Mouse (Mus musculus): Measurements from ENCODE around the gene Pigk. TPM values are rescaled to one million over a fixed set of nuclear protein-coding genes. Genes with fewer than 3 reads are reported as not detected.

The Pigk gene
- 36.3 and 39.2 TPM in 2 replicates for total RNA-seq (2014; fragmentation: Nextera tagmentation)
- total RNA-seq (2017) = 27.7 and 34.2 TPM in 2 replicates
- polyA plus RNA-seq (2012) = 3.9 and 4.1 TPM in 2 replicates

DNA sequence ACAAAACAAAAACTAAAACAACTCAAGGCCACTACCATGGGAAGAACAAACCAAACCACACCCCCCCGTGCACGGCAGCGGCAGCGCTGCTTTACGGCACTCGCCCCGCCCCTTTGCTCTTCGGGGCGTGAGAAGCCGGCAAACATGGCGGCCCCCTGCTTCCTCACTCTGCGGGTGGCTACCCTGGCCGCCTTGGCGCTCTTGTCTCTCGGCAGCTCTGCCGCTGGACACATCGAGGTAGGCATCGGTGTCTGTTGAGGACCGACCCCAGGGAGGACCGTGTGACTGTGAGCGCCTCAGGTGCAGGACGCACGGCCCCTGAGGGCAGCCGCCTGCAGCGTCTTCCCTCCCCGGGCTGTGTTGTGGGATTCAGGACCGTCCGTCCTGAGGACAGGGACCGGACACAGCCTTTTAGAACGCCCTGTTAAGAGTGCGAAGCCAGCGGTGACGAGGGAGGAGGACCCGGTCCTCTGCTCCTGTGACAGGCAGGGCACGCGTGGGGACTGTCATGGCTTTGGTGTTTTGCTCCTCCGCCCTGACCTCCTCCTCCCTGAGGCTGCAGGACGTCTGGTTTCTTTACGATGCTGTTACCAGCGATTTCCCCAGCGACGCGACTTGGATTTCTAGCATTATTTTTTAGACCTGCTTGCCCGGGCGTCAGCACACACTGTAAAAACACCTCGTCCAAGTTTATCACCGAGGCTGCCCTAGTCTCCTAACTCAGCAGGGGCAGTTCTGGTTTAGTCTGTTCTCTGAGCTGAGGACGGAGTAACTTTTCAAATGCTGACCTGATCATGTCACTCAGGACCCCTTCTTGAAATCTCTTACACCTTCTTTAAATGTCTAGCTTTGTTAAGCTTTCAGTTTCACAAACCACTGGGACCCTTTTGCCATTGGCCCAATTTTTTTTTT is at the start of gene Pigk:
Pigk (plus strand) TSS at position 110 of the 912 bp plus-strand sequence.
- peak; percentile 68 for DNase-seq (ENCODE audit: low spot score)
- peak within 1 kb of the TSS; percentile 98 for H3K4me3 ChIP-seq (ENCODE audit: low read depth, low read length)
- no peaks in the 10 kb centered on the region for H3K9me3 ChIP-seq (replicated peaks)
- ATAC-seq (ENCODE audit: extremely low read depth, insufficient number of reproducible peaks, low FRiP score, poor library complexity, severe bottlenecking) = peak; percentile 64
- H3K4me1 ChIP-seq (ENCODE audit: insufficient read depth, low read depth, low read length) = peaks cover 14% of the 10 kb centered on the region
- H3K27me3 ChIP-seq (ENCODE audit: insufficient read depth, low read length) = 0 out of 2 replicates have a peak, but pooled peaks cover 2% of the 10 kb centered on the region
- TF ChIP-seq GATA2 (IDR thresholded peaks at IDR 0.05; ENCODE audit: borderline replicate concordance, low read depth, low read length) (no peak), CTCF (IDR thresholded peaks at IDR 0.05; ENCODE audit: low read depth, low read length) (no peak), TAL1 (conservative IDR thresholded peaks at IDR 0.05; ENCODE audit: low read depth, low read length) (no peak), GATA1 (IDR thresholded peaks at IDR 0.05; ENCODE audit: borderline replicate concordance, low read length) (no peak), POLR2AphosphoS5 (IDR thresholded peaks at IDR 0.05; ENCODE audit: insufficient replicate concordance, low read depth, low read length) (no peak)
- peaks cover 16% of the 10 kb centered on the region for H3K36me3 ChIP-seq (replicated peaks)

DNA sequence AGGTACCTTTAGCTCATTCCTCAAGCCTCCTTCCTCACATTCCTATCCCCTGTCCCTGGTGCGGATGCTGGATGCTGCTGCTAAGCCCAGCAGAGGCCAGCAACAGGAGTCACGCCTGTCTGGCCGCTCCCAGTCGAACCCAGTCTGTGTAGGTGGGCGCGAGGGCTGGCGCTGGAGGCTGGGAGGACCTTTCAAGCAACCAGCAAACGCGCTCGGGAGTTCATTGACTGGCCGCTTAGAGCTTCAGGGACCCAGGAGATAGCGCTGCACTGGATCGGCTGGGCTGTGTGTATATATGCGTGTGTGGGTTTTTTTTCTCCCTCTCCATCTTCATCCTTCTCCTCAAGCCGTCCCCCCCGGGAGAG is 46.9 kb upstream of the Pigk start:
- ATAC-seq (ENCODE audit: extremely low read depth, insufficient number of reproducible peaks, low FRiP score, poor library complexity, severe bottlenecking) (no peak), DNase-seq (ENCODE audit: low spot score) (no peak)
- Histone ChIP-seq H3K36me3 (replicated peaks) (no peaks in the 10 kb centered on the region), H3K9me3 (replicated peaks) (no peaks in the 10 kb centered on the region), H3K4me3 (ENCODE audit: low read depth, low read length) (no peak overlapping the region), H3K4me1 (ENCODE audit: insufficient read depth, low read depth, low read length) (no peaks in the 10 kb centered on the region), H3K27me3 (ENCODE audit: insufficient read depth, low read length) (peaks cover 14% of the 10 kb centered on the region; the same call in 1 of the 2 replicates)
- TF ChIP-seq CTCF (IDR thresholded peaks at IDR 0.05; ENCODE audit: low read depth, low read length) (no peak), POLR2AphosphoS5 (IDR thresholded peaks at IDR 0.05; ENCODE audit: insufficient replicate concordance, low read depth, low read length) (no peak), TAL1 (conservative IDR thresholded peaks at IDR 0.05; ENCODE audit: low read depth, low read length) (no peak), GATA1 (IDR thresholded peaks at IDR 0.05; ENCODE audit: borderline replicate concordance, low read length) (no peak), GATA2 (IDR thresholded peaks at IDR 0.05; ENCODE audit: borderline replicate concordance, low read depth, low read length) (no peak)

DNA sequence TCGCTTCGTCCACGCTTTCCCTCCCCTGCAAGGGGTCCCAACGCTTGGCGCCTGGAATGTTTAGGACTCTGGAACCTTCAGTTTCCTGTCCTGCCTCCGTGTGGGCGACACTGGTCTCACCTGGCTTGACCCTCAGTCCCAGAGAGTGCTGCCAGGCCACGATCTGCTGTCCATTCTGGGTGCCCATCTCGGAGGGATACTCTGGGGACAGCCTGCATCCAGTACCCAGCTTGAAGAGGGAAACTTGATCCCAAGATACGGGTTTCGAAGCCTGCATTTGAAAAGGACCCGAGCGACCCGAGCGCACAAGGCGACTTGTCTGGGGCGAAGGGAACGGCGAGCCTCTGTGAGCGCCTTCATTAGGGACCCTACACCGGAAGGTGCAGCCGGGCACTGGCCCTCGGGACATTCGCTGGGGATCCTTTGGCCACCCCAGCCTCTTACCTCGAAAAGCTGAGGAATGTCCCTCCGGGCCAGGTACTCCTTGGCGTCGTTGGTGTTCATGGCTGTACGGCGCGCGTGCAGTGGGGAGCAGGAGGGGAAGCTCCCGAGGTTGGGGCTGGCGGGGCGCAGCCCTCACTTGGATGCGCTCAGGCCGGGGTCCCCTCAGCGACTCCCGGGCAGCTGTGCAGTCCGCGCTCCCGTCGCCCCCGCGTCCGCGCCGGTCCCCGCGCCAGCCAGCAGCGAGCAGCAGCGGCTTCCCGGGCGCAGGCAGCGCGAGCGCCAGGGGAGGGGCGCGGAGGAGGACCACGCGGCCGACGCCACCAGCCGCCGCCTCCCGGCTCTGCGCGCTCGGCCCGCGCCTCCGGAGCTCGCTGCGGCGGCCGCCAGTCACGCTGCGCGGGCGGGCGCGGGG is 46.3 kb upstream of the Pigk start:
- Histone ChIP-seq H3K9me3 (replicated peaks) (no peaks in the 10 kb centered on the region), H3K36me3 (replicated peaks) (no peaks in the 10 kb centered on the region), H3K4me1 (ENCODE audit: insufficient read depth, low read depth, low read length) (no peaks in the 10 kb centered on the region), H3K4me3 (ENCODE audit: low read depth, low read length) (no peak overlapping the region), H3K27me3 (ENCODE audit: insufficient read depth, low read length) (peaks cover 14% of the 10 kb centered on the region; the same call in 1 of the 2 replicates)
- no peak for TF ChIP-seq POLR2AphosphoS5 (IDR thresholded peaks at IDR 0.05; ENCODE audit: insufficient replicate concordance, low read depth, low read length)
- no peak for TF ChIP-seq TAL1 (conservative IDR thresholded peaks at IDR 0.05; ENCODE audit: low read depth, low read length)
- ATAC-seq (ENCODE audit: extremely low read depth, insufficient number of reproducible peaks, low FRiP score, poor library complexity, severe bottlenecking) (no peak), DNase-seq (ENCODE audit: low spot score) (no peak)

DNA sequence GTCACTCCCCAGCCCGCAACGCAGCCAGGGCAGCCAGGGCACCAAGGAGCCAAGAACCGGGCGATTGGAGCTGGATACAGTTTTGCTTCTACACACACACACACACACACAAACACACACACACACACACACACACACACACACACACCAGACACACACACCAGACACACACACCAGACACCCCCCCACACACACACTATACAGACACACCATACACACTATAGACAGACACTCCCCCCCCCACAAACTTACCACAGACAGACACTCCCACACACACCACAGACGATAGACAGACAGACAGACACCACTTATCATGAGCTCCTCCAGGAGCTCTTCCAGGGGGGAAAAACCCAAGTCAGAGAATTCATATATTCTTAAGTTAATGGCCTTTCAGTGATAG is 45.7 kb upstream of the Pigk start, which contains the start of gene Ak5:
Ak5 (minus strand) TSS at position 122 of the 400 bp plus-strand sequence.
- TF ChIP-seq POLR2AphosphoS5 (IDR thresholded peaks at IDR 0.05; ENCODE audit: insufficient replicate concordance, low read depth, low read length) = no peak
- TF ChIP-seq CTCF (IDR thresholded peaks at IDR 0.05; ENCODE audit: low read depth, low read length) = no peak
- TF ChIP-seq GATA1 (IDR thresholded peaks at IDR 0.05; ENCODE audit: borderline replicate concordance, low read length) = no peak
- no peak for TF ChIP-seq GATA2 (IDR thresholded peaks at IDR 0.05; ENCODE audit: borderline replicate concordance, low read depth, low read length)
- no peak for TF ChIP-seq TAL1 (conservative IDR thresholded peaks at IDR 0.05; ENCODE audit: low read depth, low read length)
- no peaks in the 10 kb centered on the region for H3K36me3 ChIP-seq (replicated peaks)
- no peaks in the 10 kb centered on the region for H3K9me3 ChIP-seq (replicated peaks)
- no peaks in the 10 kb centered on the region for H3K4me1 ChIP-seq (ENCODE audit: insufficient read depth, low read depth, low read length)
- H3K4me3 ChIP-seq (ENCODE audit: low read depth, low read length) = no peak within 1 kb of the TSS
- H3K27me3 ChIP-seq (ENCODE audit: insufficient read depth, low read length) = peaks cover 14% of the 10 kb centered on the region; the same call in 1 of the 2 replicates
- ATAC-seq (ENCODE audit: extremely low read depth, insufficient number of reproducible peaks, low FRiP score, poor library complexity, severe bottlenecking) (no peak), DNase-seq (ENCODE audit: low spot score) (no peak)

DNA sequence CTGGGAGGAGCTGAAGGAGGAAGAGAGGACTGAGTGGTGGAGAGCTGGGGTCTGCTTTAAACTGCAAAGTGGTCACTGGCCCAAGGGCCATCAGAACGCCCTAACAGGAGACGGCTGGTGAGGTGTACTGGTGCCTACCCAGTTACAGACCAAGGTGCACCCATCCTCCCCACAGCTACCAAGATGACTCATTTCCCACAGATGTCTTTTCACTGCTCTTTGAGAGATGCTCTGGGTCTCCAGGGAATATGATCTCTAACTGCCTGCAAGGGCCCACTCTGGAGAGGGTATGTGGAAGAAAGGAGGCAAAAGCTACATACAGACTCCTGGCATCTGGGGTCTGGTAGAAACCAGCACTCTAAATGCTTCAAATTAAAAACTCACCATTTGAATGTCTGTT is 45.1 kb upstream of the Pigk start:
- Histone ChIP-seq H3K4me3 (ENCODE audit: low read depth, low read length) (no peak overlapping the region), H3K27me3 (ENCODE audit: insufficient read depth, low read length) (peaks cover 14% of the 10 kb centered on the region; the same call in 1 of the 2 replicates), H3K4me1 (ENCODE audit: insufficient read depth, low read depth, low read length) (no peaks in the 10 kb centered on the region), H3K9me3 (replicated peaks) (no peaks in the 10 kb centered on the region), H3K36me3 (replicated peaks) (no peaks in the 10 kb centered on the region)
- ATAC-seq (ENCODE audit: extremely low read depth, insufficient number of reproducible peaks, low FRiP score, poor library complexity, severe bottlenecking) = no peak
- TF ChIP-seq POLR2AphosphoS5 (IDR thresholded peaks at IDR 0.05; ENCODE audit: insufficient replicate concordance, low read depth, low read length) (no peak), CTCF (IDR thresholded peaks at IDR 0.05; ENCODE audit: low read depth, low read length) (no peak), GATA2 (IDR thresholded peaks at IDR 0.05; ENCODE audit: borderline replicate concordance, low read depth, low read length) (no peak), TAL1 (conservative IDR thresholded peaks at IDR 0.05; ENCODE audit: low read depth, low read length) (no peak), GATA1 (IDR thresholded peaks at IDR 0.05; ENCODE audit: borderline replicate concordance, low read length) (no peak)
- DNase-seq (ENCODE audit: low spot score) = no peak

All from G1E (cell line).